Mouse (Mus musculus) lung, adult 2 months (tissue): Measurements from ENCODE around the gene Tert.

Source experiments
- CTCF ChIP-seq: fragments of 200-500 bp; IDR thresholded peaks from 2 replicates; pipeline ENCODE4 v1.5.1; 2011; ENCODE audit warnings: mild to moderate bottlenecking, low read length, control low read depth; ENCODE audit not compliant: insufficient read depth
- POLR2A ChIP-seq: fragments of 200-500 bp; IDR thresholded peaks from 2 replicates; pipeline ENCODE4 v1.6.1; 2011; ENCODE audit warnings: low read depth, mild to moderate bottlenecking, control low read depth, low read length, borderline replicate concordance; ENCODE audit errors: extremely low read depth

DNA sequence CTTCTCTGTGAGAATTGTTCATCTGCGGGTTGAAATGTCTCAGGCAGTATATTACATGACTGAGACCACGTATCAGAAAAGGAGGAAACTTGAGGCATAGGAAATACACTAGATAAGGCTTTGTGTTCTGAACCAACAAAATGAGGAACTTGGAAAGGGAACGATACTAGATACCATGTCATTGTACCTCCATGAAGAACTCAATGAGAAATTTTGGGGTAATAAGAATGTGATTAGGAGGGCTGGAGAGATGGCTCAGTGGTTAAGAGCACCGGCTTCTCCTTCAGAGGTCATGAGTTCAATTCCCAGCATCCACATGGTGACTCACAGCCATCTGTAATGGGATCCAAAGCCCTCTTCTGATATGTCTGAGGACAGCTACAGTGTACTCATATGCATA lies 26.5 kb upstream of the Tert start:
- no peak for TF ChIP-seq CTCF
- no peak for TF ChIP-seq POLR2A
